Mouse (Mus musculus) layer of hippocampus, adult 11-12 months (tissue): ENCODE data around the gene Eif6.

ENCODE experiments used
- DNase-seq: peaks from one replicate; pipeline ENCODE4 v3.0.0; 2022; ENCODE audit warnings: low spot score

Eif6 gene

DNA sequence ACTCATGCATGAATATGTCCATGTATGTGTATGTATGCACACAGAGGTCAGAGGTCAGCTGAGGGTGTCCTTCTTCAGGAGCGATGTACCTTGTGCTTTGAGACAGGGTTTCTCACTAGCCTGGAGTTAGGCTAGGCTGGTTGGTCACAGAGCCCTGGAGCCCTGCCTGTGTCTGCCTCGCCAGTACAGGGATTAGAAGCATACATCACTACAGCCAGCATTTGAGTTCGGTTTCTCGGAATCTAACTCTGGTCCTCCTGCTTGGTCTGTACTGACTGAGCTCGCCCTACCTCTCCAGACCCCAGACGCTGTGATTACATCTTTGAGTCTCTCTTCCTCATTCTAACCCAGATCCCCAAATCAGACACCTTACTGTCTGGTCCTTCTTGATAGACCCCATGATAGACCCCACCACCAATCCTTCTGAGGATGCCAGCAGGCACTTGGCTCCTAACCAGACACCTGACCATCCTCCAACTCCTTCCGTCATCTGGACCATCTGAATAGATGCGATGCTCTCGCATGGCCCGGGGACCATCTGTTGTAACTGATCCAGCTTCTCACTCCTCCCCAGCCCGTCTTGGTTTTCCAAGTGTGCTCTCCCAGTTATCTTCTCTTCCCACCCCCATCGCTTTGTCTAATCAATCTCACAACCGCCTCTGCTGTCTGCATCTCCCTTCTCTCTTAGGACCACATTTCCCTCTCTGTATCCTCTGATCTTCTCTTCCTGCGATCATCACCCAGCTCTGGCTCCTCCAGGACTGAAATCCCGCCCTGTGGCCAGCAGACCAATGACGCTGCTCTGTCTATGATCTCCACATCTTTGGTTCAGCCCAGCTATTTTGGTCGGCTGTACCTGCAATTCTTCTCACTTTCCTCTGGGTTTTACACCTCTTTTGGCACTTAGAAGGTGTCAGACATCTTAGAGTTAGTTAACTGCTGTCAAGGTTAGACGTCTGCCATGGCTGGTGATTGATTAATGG is 38.5 kb downstream of the Eif6 start:
- DNase-seq, result no peak

DNA sequence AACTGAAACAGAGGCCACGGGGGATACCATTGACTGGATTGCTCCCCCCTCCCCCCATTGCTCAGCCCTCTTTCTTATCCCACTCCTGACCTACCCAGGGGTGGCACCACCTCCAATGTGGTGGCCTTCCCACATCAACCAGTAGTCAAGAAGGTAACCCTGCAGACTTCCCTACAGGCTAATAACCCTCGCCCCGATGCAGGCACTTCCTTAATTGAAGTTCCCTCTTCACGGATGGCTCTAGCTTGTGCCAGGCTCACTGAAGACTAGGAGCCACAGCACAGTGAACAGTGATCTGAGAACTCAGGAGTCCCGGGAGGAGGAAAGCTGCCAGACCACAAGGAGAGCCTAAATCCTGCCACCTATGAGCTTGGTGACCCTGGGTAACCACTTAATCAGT is 39.8 kb downstream of the Eif6 start:
- no peak for DNase-seq

DNA sequence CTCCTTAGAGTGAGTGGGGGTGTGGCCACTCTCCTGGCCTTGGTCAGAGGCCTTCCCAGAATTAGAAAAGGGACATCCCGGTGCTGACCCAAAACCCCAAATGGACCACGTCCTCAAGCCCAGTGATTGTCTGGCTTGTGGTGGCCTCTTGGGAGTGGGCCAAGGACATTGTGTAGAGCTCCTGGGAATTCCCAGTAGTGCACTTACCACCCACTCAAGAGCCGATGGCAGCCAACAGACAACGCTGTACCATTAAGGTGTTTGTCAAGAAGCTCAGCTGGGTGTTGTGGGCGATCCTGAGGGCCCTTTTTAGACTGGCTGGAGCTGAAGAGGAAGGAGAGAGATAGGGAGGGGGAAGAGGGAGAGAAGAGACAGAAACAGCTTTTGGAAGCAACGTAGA is 42.2 kb downstream of the Eif6 start:
- no peak for DNase-seq

DNA sequence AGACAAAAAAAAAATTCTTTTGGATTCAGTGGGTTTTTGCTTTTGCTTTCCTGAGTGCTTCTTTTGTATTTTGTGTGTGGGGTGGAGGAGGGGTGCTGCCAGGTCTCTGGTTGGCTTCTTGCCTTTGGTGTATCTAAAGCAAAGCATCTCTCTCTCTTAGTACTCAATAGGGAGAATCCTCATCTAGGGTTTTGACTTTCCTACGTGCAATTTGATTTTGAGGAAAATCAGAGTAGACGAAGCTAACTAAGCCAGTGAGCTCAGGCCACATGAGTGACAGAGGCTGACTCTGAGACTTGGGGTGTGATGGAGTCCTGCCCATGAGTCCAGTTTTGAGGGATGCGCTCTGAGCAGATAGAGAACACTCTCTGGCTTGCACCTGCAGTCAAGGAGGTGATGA is 47.2 kb downstream of the Eif6 start:
- DNase-seq, result no peak

DNA sequence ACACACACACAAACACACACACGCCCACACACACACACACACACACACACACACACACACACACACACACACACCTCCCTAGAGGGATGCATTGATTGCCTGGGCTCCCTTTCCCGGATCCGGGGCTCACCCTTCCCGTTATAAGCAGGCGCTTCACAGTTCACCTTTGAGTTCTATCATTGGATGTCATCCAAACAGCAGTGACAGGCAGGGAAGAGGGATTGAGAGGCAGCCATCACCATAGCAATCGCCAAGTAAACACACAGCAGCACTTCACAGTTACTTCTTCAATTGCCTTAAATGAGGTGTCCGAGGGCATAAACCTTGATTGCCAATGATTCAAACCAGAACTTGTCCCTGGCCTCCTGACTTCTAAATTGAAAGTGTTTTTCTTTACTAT is 47.7 kb downstream of the Eif6 start:
- DNase-seq, result no peak

DNA sequence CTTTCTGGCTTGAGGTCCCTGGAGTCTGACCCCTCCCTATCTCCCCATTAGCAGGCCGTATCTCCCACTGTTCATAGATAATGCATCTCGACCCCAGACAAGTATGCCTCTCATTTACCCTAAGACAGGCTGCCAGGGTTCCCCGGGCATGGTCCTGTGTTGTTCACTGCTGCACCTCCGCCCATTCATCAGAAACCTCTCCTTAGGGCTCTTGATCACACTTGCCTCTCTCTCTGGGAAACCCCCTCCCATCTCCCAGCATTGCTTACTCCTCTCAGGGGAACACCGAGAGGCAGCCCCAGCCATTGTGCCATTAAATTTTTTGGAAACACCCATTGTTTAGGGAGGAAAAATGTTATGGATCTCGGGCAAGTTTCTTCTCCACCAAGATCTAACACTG is 48.7 kb downstream of the Eif6 start:
- no peak for DNase-seq

DNA sequence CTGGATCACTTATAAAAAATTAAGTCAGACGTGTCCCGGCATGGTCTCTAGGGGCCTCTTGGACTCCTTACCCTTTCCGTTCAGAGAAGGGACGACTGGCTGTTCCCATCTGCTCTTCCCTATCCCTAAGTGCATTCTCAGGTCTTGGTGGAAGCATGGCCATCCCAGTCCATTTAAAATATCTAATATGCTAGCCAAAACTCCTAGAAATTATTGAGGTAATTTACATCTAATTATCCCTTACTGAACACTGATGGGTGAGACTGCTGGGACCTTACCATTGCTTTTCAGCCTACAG is 49.1 kb downstream of the Eif6 start:
- no peak for DNase-seq

DNA sequence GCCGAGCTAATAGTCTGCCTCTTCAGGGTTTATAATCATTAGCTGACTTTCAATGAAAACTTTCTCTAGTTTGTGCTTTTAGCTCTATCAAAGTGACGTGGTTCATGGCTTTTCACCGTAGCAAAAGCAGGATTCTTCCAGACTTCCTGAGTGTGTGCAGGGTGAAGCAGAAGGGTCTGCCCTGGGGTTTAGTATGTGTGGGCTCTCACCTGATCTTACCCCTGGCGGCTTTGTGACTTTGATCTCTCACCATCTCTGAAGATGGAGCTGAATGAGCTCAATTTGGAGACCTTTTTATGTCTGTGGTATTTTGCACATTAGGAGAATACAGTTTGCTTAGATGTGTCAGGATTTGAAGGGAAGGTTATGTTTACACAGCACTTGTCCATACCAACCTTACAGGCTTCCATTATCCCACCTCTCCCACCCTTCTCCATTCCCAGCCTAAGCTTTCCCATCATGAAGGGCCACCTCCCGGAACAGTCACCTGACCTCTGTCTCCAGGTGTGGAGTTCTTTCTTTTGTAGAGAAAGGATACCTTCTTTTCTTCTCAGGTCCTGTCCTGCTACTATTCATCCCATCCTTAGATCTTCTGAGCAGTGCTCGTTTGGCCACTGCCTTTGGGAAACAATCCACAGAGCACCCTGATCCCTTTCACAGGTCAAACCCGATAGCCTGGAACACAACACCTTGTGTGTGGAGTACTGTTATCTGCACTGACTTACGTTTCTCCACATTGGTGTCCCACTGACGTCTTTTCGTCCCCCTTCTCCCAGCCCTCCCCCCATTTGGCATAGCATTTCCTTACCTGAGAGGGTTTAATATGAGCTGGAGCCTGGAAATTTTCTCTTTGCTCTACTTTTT is 49.7 kb downstream of the Eif6 start:
- DNase-seq, result no peak

DNA sequence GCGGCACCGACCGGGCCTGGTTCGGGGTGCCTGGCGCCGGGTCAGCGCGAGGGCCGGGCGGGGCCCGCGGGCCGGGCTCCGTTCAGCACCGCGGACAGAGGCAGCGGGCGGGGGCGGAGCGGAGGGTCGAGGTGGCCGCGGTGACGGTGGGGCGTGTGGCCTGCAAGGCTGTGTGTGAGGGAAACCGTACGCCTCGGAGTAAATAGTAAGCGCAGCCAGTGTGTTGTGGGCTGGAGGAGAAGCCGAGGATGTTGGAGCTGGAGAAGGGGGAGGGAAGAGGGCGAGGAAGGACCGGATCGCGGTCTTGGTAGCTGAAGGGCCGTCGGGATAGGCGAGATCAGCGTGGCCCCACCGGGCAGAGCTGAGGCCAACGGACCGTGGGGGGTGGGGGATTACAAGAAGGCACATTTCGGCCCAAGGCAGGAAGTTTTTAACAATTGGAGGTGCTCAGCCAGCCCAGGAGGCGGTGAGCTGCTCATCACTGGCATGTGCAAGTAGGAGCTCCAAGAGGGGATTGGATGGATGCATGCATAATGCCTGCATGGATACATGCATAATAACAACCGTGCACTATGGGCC is 51.0 kb downstream of the Eif6 start:
- peak; percentile 22 for DNase-seq

DNA sequence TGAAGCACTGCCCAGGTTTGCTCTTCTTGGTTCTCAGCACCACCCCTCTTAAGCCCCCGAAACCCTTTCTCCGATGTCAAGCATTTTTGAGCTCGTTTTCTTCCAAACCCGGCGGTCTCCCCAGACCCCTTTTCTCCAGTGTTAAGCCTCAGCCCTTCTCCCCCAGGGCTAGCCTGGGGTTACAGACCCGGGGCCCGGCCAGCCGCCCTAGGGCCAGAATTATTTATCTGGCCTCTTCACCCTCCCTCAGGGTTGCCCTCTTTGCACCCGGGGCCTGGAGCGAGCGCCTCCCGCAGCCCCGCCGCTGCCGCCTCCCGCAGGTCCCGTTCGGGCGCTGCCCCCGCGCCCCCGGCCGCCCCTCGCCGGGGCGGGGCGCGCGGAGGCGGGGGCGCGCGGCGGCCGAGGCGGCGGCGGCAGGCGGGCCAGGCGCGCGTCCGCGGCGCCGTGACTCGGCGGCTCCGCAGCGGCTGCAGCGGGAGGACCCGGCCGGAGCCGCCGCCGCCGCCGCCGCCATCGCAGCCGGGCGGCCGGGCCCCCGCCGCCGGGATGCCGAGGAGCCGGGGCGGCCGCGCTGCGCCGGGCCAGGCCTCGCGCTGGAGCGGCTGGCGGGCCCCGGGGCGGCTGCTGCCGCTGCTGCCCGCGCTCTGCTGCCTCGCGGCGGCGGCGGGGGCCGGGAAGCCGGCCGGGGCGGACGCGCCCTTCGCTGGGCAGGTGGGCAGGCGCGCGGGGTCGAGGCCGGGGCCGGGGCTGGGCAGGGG is 51.6 kb downstream of the Eif6 start, which contains the start of gene Mmp24:
Gene Mmp24, plus strand, starts transcription at position 416 of the 758 bp plus-strand sequence.
- no peak for DNase-seq

DNA sequence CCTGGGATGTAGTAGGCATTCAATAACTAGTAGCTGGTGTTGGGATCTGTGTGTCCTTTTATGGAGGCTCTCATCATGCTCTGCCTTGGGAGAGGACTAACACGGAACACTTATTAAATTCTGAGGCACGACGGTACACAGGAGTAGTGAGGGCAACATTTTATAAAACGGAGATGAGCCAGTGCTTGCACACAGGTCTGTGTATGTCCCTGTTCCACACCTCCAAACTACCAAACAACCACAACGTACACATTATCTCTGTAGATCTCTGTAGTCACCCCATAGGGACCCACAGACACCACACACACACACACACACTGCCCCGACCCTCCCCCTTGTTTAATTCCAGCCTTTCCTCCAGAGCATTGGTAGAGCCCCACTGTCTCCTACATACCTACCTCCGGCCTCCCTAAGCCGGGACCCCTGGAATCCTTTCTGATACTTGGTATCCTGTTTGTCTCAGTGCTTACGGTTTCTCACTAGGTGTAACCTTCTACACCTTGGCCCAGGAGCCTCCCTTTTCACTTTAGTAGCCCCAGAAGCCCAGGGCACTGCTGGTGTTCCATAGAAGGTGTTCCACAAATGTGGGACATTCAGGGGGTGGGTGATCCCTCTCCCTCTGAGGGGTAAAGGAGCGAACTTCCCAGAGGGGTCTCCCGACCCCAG is 52.3 kb downstream of the Eif6 start:
- no peak for DNase-seq

DNA sequence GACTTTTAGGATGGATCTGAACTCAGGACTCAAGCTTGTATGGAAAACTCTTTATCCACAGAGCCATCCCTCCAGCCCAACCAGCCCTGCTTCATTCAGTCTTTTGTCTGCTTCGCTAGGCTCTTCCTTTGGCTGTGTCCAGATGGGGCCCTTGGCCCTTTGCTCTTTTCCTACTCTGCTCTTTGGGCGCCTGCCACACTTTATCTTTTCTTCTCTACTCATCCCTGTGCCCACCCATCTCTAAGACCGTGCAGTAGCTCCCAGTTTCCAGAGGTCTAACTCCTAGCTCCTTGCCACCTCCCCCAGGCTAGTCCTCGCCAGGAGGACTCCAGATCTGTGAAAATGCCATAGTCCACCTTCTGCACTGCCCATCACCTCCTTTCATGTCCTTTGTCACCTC is 53.1 kb downstream of the Eif6 start:
- DNase-seq, result no peak
